Mouse (Mus musculus) heart, postnatal 25 days (tissue): ENCODE data around the gene Exoc7. TPM values are rescaled to one million over a fixed set of nuclear protein-coding genes. Genes with fewer than 3 reads are reported as not detected.

ENCODE experiments used
- DNase-seq: peaks from one replicate; pipeline ENCODE4 v3.0.0; 2022; ENCODE audit warnings: low spot score
- intact Hi-C: fragments of 180-260 bp; cut with DNase I; formaldehyde crosslinking; loops from one replicate; pipeline ENCODE4 v1.15.1; 2025
- total RNA-seq, 2 experiments: library from RNA; stranded (reverse); gene quantifications; 2 replicates each; pipeline ENCODE4 v1.2.3; 2021

The Exoc7 gene
- 10 to 100 TPM; 42.8 to 43.9 TPM for total RNA-seq

- DNase-seq = no peak
- intact Hi-C loops = no loop called here
These were observed at the start of gene Exoc7 for GRCm38 (mm10) chr11:116307019-116307725. Gene Exoc7, minus strand, starts transcription at chr11:116307233.

- intact Hi-C loops = no loop called here
- no peak for DNase-seq
These were observed 47.5 kb upstream of the Exoc7 start for GRCm38 (mm10) chr11:116354521-116354920.

GRCm38 (mm10) chr11:116353535-116353934 lies 46.5 kb upstream of the Exoc7 start:
- DNase-seq = no peak
- intact Hi-C loops = no loop called here

- intact Hi-C loops = no loop called here
- no peak for DNase-seq
These were observed 44.3 kb upstream of the Exoc7 start for GRCm38 (mm10) chr11:116351294-116351693.

- intact Hi-C loops = no loop called here
- no peak for DNase-seq
These were observed 40.9 kb upstream of the Exoc7 start for GRCm38 (mm10) chr11:116347955-116348354.

- intact Hi-C loops = no loop called here
- DNase-seq = no peak
These were observed 40.0 kb upstream of the Exoc7 start for GRCm38 (mm10) chr11:116347012-116347411.

GRCm38 (mm10) chr11:116342069-116342791 lies 35.2 kb upstream of the Exoc7 start:
- intact Hi-C loops = no loop called here
- DNase-seq = no peak

GRCm38 (mm10) chr11:116337531-116337930 lies 30.5 kb upstream of the Exoc7 start:
- intact Hi-C loops = no loop called here

GRCm38 (mm10) chr11:116337000-116337399 lies 30.0 kb upstream of the Exoc7 start:
- intact Hi-C loops = no loop called here
- DNase-seq = no peak

More at GRCm38 (mm10) chr11:116337531-116337930, 30.5 kb upstream of the Exoc7 start:
- DNase-seq = no peak

- DNase-seq = no peak
- intact Hi-C loops = no loop called here
These were observed 29.4 kb upstream of the Exoc7 start for GRCm38 (mm10) chr11:116336393-116336792.

GRCm38 (mm10) chr11:116335244-116336036 lies 28.4 kb upstream of the Exoc7 start, which contains the start of gene Foxj1:
Gene Foxj1, minus strand, starts transcription at chr11:116335399.
- peak; percentile 87 for DNase-seq
- intact Hi-C loops = no loop called here

GRCm38 (mm10) chr11:116334417-116334782 lies 27.4 kb upstream of the Exoc7 start:
- DNase-seq = no peak
- intact Hi-C loops = no loop called here

GRCm38 (mm10) chr11:116333526-116334416 lies 26.7 kb upstream of the Exoc7 start:
- DNase-seq = no peak
- intact Hi-C loops = no loop called here

- no peak for DNase-seq
- intact Hi-C loops = no loop called here
These were observed 25.9 kb upstream of the Exoc7 start for GRCm38 (mm10) chr11:116332983-116333270.

GRCm38 (mm10) chr11:116332232-116332982 lies 25.4 kb upstream of the Exoc7 start:
- no peak for DNase-seq
- intact Hi-C loops = no loop called here

GRCm38 (mm10) chr11:116330211-116330518 lies 23.1 kb upstream of the Exoc7 start:
- no peak for DNase-seq
- intact Hi-C loops = no loop called here

- no peak for DNase-seq
- intact Hi-C loops = no loop called here
These were observed 22.5 kb upstream of the Exoc7 start for GRCm38 (mm10) chr11:116329314-116330210.

GRCm38 (mm10) chr11:116326963-116327603 lies 20.1 kb upstream of the Exoc7 start:
- intact Hi-C loops = no loop called here
- DNase-seq = no peak
